Mouse (Mus musculus): ENCODE results near the gene Gpc3. TPM values are rescaled to one million over a fixed set of nuclear protein-coding genes. Genes with fewer than 3 reads are reported as not detected.

Gpc3 gene
- polyA plus RNA-seq, 1 experiment = 3.4 TPM

DNA sequence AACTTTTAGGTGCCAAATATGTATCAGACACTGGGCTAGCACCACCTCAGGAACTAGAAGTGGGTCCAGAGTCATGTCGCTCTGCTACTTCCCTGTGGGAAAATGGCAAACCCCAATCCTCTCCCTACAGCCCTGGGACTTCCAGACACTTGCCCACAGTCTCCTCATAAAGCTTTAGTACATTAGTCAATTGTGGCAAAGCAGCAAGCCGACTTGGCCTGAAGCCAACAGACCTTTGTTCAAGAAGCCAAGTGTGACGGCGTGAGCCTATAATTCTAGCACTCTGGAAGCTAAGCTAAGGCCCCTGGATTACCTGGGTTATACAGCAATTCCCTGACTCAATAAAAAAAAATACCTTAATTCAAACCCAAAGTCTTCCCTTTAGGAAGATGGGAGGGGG, 80.7 kb downstream of the Gpc3 start:
- DNase-seq (ENCODE audit: low read depth in 1 of 2, low spot score in 2 of 2) = no peak
- no peak for TF ChIP-seq CTCF (IDR thresholded peaks at IDR 0.05; ENCODE audit: extremely low read depth, insufficient read depth, insufficient read length, insufficient replicate concordance)
- no peak for TF ChIP-seq POLR2A (IDR thresholded peaks at IDR 0.05; ENCODE audit: low read depth, low read length)
- Histone ChIP-seq H3K27me3 (ENCODE audit: control insufficient read depth, insufficient read depth, low read length) (no peaks in the 10 kb centered on the region), H3K4me1 (ENCODE audit: control insufficient read depth, insufficient read depth, insufficient read length) (no peaks in the 10 kb centered on the region), H3K27ac (ENCODE audit: insufficient read depth, low read length) (no peak overlapping the region), H3K36me3 (ENCODE audit: control insufficient read depth, insufficient read depth, low read length) (no peaks in the 10 kb centered on the region), H3K4me3 (ENCODE audit: extremely low read depth, insufficient read depth, insufficient read length) (no peak overlapping the region)
- WGBS = 86% methylated on average over 4 of the region's 4 CpGs

DNA sequence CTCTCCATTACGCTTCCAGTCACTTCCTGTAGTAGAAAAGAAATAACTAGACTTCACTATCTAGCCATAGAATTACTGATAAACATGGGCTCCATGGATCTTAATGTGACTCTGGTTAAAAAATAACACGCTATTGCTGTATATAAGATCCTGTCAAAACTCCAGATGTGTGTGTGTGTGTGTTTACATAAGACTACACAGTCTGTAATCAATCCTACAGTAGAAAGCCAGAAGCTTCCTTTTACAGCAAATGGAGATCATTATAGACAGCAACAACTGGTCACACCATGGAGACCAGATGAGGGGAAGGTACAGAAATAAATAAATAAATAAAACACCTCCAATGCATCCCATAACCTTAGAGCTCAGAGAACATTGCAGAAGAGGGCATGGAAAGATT, 81.6 kb downstream of the Gpc3 start:
- TF ChIP-seq CTCF (IDR thresholded peaks at IDR 0.05; ENCODE audit: extremely low read depth, insufficient read depth, insufficient read length, insufficient replicate concordance) = no peak
- TF ChIP-seq POLR2A (IDR thresholded peaks at IDR 0.05; ENCODE audit: low read depth, low read length) = no peak
- 78% methylated on average over 2 of the region's 2 CpGs for WGBS
- H3K4me1 ChIP-seq (ENCODE audit: control insufficient read depth, insufficient read depth, insufficient read length) = no peaks in the 10 kb centered on the region
- H3K4me3 ChIP-seq (ENCODE audit: extremely low read depth, insufficient read depth, insufficient read length) = no peak overlapping the region
- no peak for DNase-seq (ENCODE audit: low read depth in 1 of 2, low spot score in 2 of 2)
- no peaks in the 10 kb centered on the region for H3K27me3 ChIP-seq (ENCODE audit: control insufficient read depth, insufficient read depth, low read length)
- no peak overlapping the region for H3K27ac ChIP-seq (ENCODE audit: insufficient read depth, low read length)
- no peaks in the 10 kb centered on the region for H3K36me3 ChIP-seq (ENCODE audit: control insufficient read depth, insufficient read depth, low read length)

DNA sequence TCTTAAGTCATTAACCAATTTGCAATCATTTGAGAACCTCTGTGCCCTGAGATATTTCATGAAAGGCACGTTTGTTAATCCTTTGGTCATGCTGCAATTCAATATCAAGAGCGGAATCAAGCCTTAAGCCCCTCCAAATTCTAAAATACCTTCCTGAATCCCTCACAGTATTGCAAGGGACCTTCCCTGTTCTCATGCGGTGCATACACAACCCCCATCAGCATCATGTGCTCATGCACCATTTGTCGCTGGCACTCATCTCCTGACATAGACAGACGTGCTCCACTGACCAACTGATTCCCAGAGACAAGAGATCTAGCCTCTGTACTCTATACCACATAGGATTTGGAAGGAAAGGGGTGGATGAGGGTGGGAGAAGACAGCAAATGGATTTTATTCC, 87.7 kb downstream of the Gpc3 start:
- no peak overlapping the region for H3K27ac ChIP-seq (ENCODE audit: insufficient read depth, low read length)
- no peak for TF ChIP-seq POLR2A (IDR thresholded peaks at IDR 0.05; ENCODE audit: low read depth, low read length)
- WGBS = 83% methylated on average over 5 of the region's 5 CpGs
- no peak overlapping the region for H3K4me3 ChIP-seq (ENCODE audit: extremely low read depth, insufficient read depth, insufficient read length)
- H3K36me3 ChIP-seq (ENCODE audit: control insufficient read depth, insufficient read depth, low read length) = no peaks in the 10 kb centered on the region
- no peaks in the 10 kb centered on the region for H3K27me3 ChIP-seq (ENCODE audit: control insufficient read depth, insufficient read depth, low read length)
- no peaks in the 10 kb centered on the region for H3K4me1 ChIP-seq (ENCODE audit: control insufficient read depth, insufficient read depth, insufficient read length)
- no peak for DNase-seq (ENCODE audit: low read depth in 1 of 2, low spot score in 2 of 2)

DNA sequence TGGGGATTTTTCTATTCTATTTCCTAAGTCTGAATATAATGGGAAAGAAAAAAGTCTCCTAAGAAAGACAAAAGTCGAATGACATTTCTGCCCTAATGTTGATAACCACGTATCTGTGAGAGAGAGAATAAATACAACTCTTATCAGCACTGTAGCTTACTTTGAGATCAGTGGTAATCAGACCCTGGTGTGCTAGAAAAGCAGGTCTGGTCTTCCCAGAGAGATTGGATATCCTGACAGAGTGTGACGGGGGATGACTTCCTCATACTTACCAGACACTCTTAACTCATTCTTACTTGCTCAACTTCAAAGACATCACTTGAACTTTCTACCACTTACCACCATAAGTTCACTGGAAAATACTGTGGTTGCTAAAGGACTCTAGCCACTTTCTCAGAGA, 88.6 kb downstream of the Gpc3 start:
- Histone ChIP-seq H3K36me3 (ENCODE audit: control insufficient read depth, insufficient read depth, low read length) (no peaks in the 10 kb centered on the region), H3K27ac (ENCODE audit: insufficient read depth, low read length) (no peak overlapping the region), H3K4me1 (ENCODE audit: control insufficient read depth, insufficient read depth, insufficient read length) (no peaks in the 10 kb centered on the region), H3K27me3 (ENCODE audit: control insufficient read depth, insufficient read depth, low read length) (no peaks in the 10 kb centered on the region), H3K4me3 (ENCODE audit: extremely low read depth, insufficient read depth, insufficient read length) (no peak overlapping the region)
- 73% methylated on average over 3 of the region's 3 CpGs for WGBS
- DNase-seq (ENCODE audit: low read depth in 1 of 2, low spot score in 2 of 2) = no peak
- TF ChIP-seq CTCF (IDR thresholded peaks at IDR 0.05; ENCODE audit: extremely low read depth, insufficient read depth, insufficient read length, insufficient replicate concordance) = no peak
- no peak for TF ChIP-seq POLR2A (IDR thresholded peaks at IDR 0.05; ENCODE audit: low read depth, low read length)

DNA sequence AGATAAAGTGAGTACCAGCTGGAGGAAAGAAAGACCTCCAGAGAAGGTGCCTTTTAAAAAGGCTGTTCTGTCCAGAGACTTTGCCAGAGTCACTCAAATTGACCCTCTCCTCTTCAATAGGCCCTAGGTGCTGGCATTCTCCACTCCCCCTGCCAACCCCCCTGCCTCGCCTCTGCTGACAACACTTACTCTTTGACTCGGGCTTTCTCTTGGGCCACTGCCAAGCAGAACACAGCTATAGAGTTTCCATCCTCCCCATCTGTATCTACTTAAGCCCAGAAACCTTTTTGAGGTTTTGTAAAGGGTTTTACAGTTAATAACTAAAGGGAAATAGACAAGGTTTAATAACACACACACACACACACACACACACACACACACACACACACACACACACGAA, 99.2 kb downstream of the Gpc3 start:
- WGBS = 40% methylated on average over 3 of the region's 3 CpGs
- H3K27me3 ChIP-seq (ENCODE audit: control insufficient read depth, insufficient read depth, low read length) = no peaks in the 10 kb centered on the region
- DNase-seq (ENCODE audit: low read depth in 1 of 2, low spot score in 2 of 2) = no peak
- H3K27ac ChIP-seq (ENCODE audit: insufficient read depth, low read length) = no peak overlapping the region
- H3K36me3 ChIP-seq (ENCODE audit: control insufficient read depth, insufficient read depth, low read length) = no peaks in the 10 kb centered on the region
- TF ChIP-seq CTCF (IDR thresholded peaks at IDR 0.05; ENCODE audit: extremely low read depth, insufficient read depth, insufficient read length, insufficient replicate concordance) (no peak), POLR2A (IDR thresholded peaks at IDR 0.05; ENCODE audit: low read depth, low read length) (no peak)
- no peak overlapping the region for H3K4me3 ChIP-seq (ENCODE audit: extremely low read depth, insufficient read depth, insufficient read length)
- H3K4me1 ChIP-seq (ENCODE audit: control insufficient read depth, insufficient read depth, insufficient read length) = no peaks in the 10 kb centered on the region

DNA sequence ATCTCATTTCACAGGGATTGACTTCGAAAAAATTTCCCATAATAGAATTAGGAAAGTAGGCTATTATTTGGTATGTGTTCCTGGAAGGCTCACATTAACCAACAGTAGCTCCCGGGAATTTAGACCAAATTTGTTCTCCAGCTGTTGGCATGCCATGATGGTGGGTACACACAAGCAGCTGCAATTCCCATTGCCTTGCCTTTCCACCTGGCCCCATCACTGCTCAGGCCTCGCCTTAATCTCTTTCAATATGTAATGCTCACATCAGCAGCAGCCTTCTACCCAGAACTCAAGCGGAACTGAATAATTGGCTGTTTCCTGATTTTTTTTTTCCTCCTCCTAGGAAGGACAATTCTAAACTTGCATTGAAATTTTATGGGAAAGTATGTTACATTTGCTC, 102.6 kb downstream of the Gpc3 start:
- no peaks in the 10 kb centered on the region for H3K27me3 ChIP-seq (ENCODE audit: control insufficient read depth, insufficient read depth, low read length)
- no peak overlapping the region for H3K4me3 ChIP-seq (ENCODE audit: extremely low read depth, insufficient read depth, insufficient read length)
- TF ChIP-seq POLR2A (IDR thresholded peaks at IDR 0.05; ENCODE audit: low read depth, low read length) (no peak), CTCF (IDR thresholded peaks at IDR 0.05; ENCODE audit: extremely low read depth, insufficient read depth, insufficient read length, insufficient replicate concordance) (no peak)
- H3K27ac ChIP-seq (ENCODE audit: insufficient read depth, low read length) = no peak overlapping the region
- H3K4me1 ChIP-seq (ENCODE audit: control insufficient read depth, insufficient read depth, insufficient read length) = no peaks in the 10 kb centered on the region
- DNase-seq (ENCODE audit: low read depth in 1 of 2, low spot score in 2 of 2) = no peak
- 89% methylated on average over 4 of the region's 4 CpGs for WGBS
- H3K36me3 ChIP-seq (ENCODE audit: control insufficient read depth, insufficient read depth, low read length) = no peaks in the 10 kb centered on the region

DNA sequence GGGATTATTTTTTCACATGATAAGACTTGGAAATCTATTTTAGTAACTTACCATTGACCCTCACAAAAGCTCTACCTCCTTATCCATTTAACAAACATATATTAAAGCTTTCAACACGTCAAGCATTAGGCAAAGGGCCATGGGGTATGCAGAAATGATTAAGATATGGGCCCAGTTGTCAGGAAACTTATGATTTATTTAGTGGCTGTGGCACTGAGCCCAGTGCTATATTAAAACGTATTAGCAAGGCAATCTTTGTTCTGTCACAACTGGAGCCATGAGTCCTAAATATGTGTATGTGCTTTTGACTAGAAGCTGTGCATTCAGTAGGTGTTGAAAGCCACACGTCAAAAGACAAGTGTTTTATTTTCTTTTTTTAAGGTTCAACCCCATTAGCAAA, 109.9 kb downstream of the Gpc3 start:
- H3K4me1 ChIP-seq (ENCODE audit: control insufficient read depth, insufficient read depth, insufficient read length) = no peaks in the 10 kb centered on the region
- H3K27me3 ChIP-seq (ENCODE audit: control insufficient read depth, insufficient read depth, low read length) = no peaks in the 10 kb centered on the region
- no peaks in the 10 kb centered on the region for H3K36me3 ChIP-seq (ENCODE audit: control insufficient read depth, insufficient read depth, low read length)
- DNase-seq (ENCODE audit: low read depth in 1 of 2, low spot score in 2 of 2) = no peak
- TF ChIP-seq POLR2A (IDR thresholded peaks at IDR 0.05; ENCODE audit: low read depth, low read length) (no peak), CTCF (IDR thresholded peaks at IDR 0.05; ENCODE audit: extremely low read depth, insufficient read depth, insufficient read length, insufficient replicate concordance) (no peak)
- no peak overlapping the region for H3K27ac ChIP-seq (ENCODE audit: insufficient read depth, low read length)
- WGBS = 59% methylated on average over 3 of the region's 3 CpGs
- no peak overlapping the region for H3K4me3 ChIP-seq (ENCODE audit: extremely low read depth, insufficient read depth, insufficient read length)

Data from spleen, adult 2 months (tissue).